Mouse (Mus musculus) forebrain, embryonic 10.5 days (tissue): ENCODE data around the gene Pim3. TPM values are rescaled to one million over a fixed set of nuclear protein-coding genes. Genes with fewer than 3 reads are reported as not detected.

Source experiments
- DNase-seq: peaks from one replicate; pipeline ENCODE4 v3.0.0-alpha.2; 2017; ENCODE audit warnings: low spot score; ENCODE audit errors: extremely low spot score
- H3K27ac ChIP-seq: fragments of 300-500 bp; sonication (generic); 2 replicates; pipeline ENCODE4 v1.5.1; 2016; ENCODE audit warnings: mild to moderate bottlenecking
- H3K27me3 ChIP-seq: fragments of 300-500 bp; sonication (generic); 2 replicates; pipeline ENCODE4 v1.6.1; 2016; ENCODE audit warnings: mild to moderate bottlenecking; ENCODE audit not compliant: poor library complexity, severe bottlenecking
- H3K36me3 ChIP-seq: fragments of 300-500 bp; sonication (generic); replicated peaks from 2 replicates; pipeline ENCODE4 v1.6.1; 2016; ENCODE audit warnings: mild to moderate bottlenecking, moderate library complexity
- H3K4me1 ChIP-seq: fragments of 300-500 bp; sonication (generic); 2 replicates; pipeline ENCODE4 v1.6.1; 2016
- H3K4me3 ChIP-seq: fragments of 300-500 bp; sonication (generic); 2 replicates; pipeline ENCODE4 v1.5.1; 2016; ENCODE audit warnings: mild to moderate bottlenecking, moderate library complexity
- H3K9me3 ChIP-seq: fragments of 300-500 bp; sonication (generic); 2 replicates; pipeline ENCODE4 v1.6.1; 2016; ENCODE audit warnings: mild to moderate bottlenecking, moderate library complexity
- WGBS: fragments of 180-500 bp; shearing (Covaris S2); methylation state at CpG from one replicate; pipeline ENCODE4 v1.1.7; 2016; 5-methylcytosine and 5-hydroxymethylcytosine counted together
- polyA plus RNA-seq: library from polyadenylated mRNA; unstranded; fragments of >200 nt; fragmentation: Nextera tagmentation; extraction: Ambion mirVana; gene quantifications from 2 replicates; pipeline ENCODE4 v1.2.1, GENCODE M21; 2016

Gene Pim3
- polyA plus RNA-seq, 1 experiment from 2014 or later = 40.3 TPM

GRCm38 (mm10) chr15:88841160-88841559 lies 20.8 kb upstream of the Pim3 start:
- Histone ChIP-seq H3K4me1 (peaks cover 45% of the 10 kb centered on the region), H3K9me3 (no peaks in the 10 kb centered on the region), H3K27ac (no peak overlapping the region), H3K36me3 (no peaks in the 10 kb centered on the region), H3K4me3 (no peak overlapping the region), H3K27me3 (no peaks in the 10 kb centered on the region)
- DNase-seq = no peak
- WGBS = 98% methylated on average over 2 of the region's 2 CpGs

- Histone ChIP-seq H3K9me3 (no peaks in the 10 kb centered on the region), H3K36me3 (no peaks in the 10 kb centered on the region), H3K27me3 (no peaks in the 10 kb centered on the region), H3K4me3 (no peak overlapping the region), H3K27ac (no peak overlapping the region), H3K4me1 (peaks cover 41% of the 10 kb centered on the region)
- 83% methylated on average over 3 of the region's 3 CpGs for WGBS
- no peak for DNase-seq
Observed at GRCm38 (mm10) chr15:88841580-88842299, 20.2 kb upstream of the Pim3 start.

- Histone ChIP-seq H3K4me1 (peaks cover 36% of the 10 kb centered on the region), H3K9me3 (no peaks in the 10 kb centered on the region), H3K27ac (no peak overlapping the region), H3K36me3 (no peaks in the 10 kb centered on the region), H3K4me3 (no peak overlapping the region), H3K27me3 (no peaks in the 10 kb centered on the region)
- DNase-seq = no peak
- WGBS = 79% methylated on average over 3 of the region's 3 CpGs
Observed at GRCm38 (mm10) chr15:88842300-88842673, 19.7 kb upstream of the Pim3 start.

- Histone ChIP-seq H3K9me3 (no peaks in the 10 kb centered on the region), H3K4me1 (peaks cover 26% of the 10 kb centered on the region), H3K36me3 (no peaks in the 10 kb centered on the region), H3K27ac (peak overlapping the region; percentile 16; the same call in 1 of the 2 replicates), H3K4me3 (no peak overlapping the region), H3K27me3 (no peaks in the 10 kb centered on the region)
- DNase-seq = no peak
- WGBS = 61% methylated on average over 8 of the region's 8 CpGs
Observed at GRCm38 (mm10) chr15:88843486-88844097, 18.4 kb upstream of the Pim3 start.

- Histone ChIP-seq H3K9me3 (no peaks in the 10 kb centered on the region), H3K4me3 (no peak overlapping the region), H3K27ac (no peak overlapping the region), H3K36me3 (no peaks in the 10 kb centered on the region), H3K27me3 (no peaks in the 10 kb centered on the region), H3K4me1 (peaks cover 13% of the 10 kb centered on the region)
- 94% methylated on average over 7 of the region's 7 CpGs for WGBS
- DNase-seq = no peak
Observed at GRCm38 (mm10) chr15:88844966-88845365, 17.0 kb upstream of the Pim3 start.

- Histone ChIP-seq H3K9me3 (no peaks in the 10 kb centered on the region), H3K4me3 (no peak overlapping the region), H3K27me3 (no peaks in the 10 kb centered on the region), H3K27ac (no peak overlapping the region), H3K4me1 (peaks cover 19% of the 10 kb centered on the region), H3K36me3 (no peaks in the 10 kb centered on the region)
- 97% methylated on average over 1 of the region's 1 CpGs for WGBS
- DNase-seq = no peak
Observed at GRCm38 (mm10) chr15:88848661-88849060, 13.3 kb upstream of the Pim3 start.

- H3K27me3 ChIP-seq = no peaks in the 10 kb centered on the region
- no peaks in the 10 kb centered on the region for H3K36me3 ChIP-seq
- peaks cover 24% of the 10 kb centered on the region for H3K4me1 ChIP-seq
- H3K27ac ChIP-seq = no peak overlapping the region
- H3K4me3 ChIP-seq = no peak overlapping the region
- 86% methylated on average over 2 of the region's 2 CpGs for WGBS
- DNase-seq = no peak
- no peaks in the 10 kb centered on the region for H3K9me3 ChIP-seq
Observed at GRCm38 (mm10) chr15:88849621-88850020, 12.4 kb upstream of the Pim3 start.

GRCm38 (mm10) chr15:88850146-88850826 lies 11.7 kb upstream of the Pim3 start:
- H3K36me3 ChIP-seq = no peaks in the 10 kb centered on the region
- H3K27ac ChIP-seq = peak overlapping the region; percentile 40; the same call in 1 of the 2 replicates
- peaks cover 31% of the 10 kb centered on the region for H3K4me1 ChIP-seq
- H3K27me3 ChIP-seq = no peaks in the 10 kb centered on the region
- 65% methylated on average over 10 of the region's 10 CpGs for WGBS
- no peak overlapping the region for H3K4me3 ChIP-seq
- DNase-seq = no peak
- no peaks in the 10 kb centered on the region for H3K9me3 ChIP-seq

- Histone ChIP-seq H3K27ac (peak overlapping the region; percentile 40; the same call in 1 of the 2 replicates), H3K4me1 (peaks cover 38% of the 10 kb centered on the region), H3K4me3 (no peak overlapping the region), H3K27me3 (no peaks in the 10 kb centered on the region), H3K9me3 (no peaks in the 10 kb centered on the region), H3K36me3 (no peaks in the 10 kb centered on the region)
- WGBS = 70% methylated on average over 3 of the region's 3 CpGs
- no peak for DNase-seq
Observed at GRCm38 (mm10) chr15:88851076-88851475, 10.9 kb upstream of the Pim3 start.

- Histone ChIP-seq H3K4me1 (peaks cover 38% of the 10 kb centered on the region), H3K27me3 (no peaks in the 10 kb centered on the region), H3K9me3 (no peaks in the 10 kb centered on the region), H3K27ac (peak overlapping the region; percentile 40; the same call in 1 of the 2 replicates), H3K4me3 (no peak overlapping the region), H3K36me3 (no peaks in the 10 kb centered on the region)
- DNase-seq = no peak
- 81% methylated on average over 10 of the region's 10 CpGs for WGBS
Observed at GRCm38 (mm10) chr15:88851507-88852149, 10.4 kb upstream of the Pim3 start.

- H3K4me1 ChIP-seq = peaks cover 38% of the 10 kb centered on the region
- H3K4me3 ChIP-seq = no peak overlapping the region
- no peaks in the 10 kb centered on the region for H3K9me3 ChIP-seq
- H3K27me3 ChIP-seq = no peaks in the 10 kb centered on the region
- H3K27ac ChIP-seq = no peak overlapping the region
- no peaks in the 10 kb centered on the region for H3K36me3 ChIP-seq
- DNase-seq = no peak
- 94% methylated on average over 9 of the region's 9 CpGs for WGBS
Observed at GRCm38 (mm10) chr15:88853106-88853505, 8.9 kb upstream of the Pim3 start.

- peak overlapping the region; percentile 71 for H3K27ac ChIP-seq
- H3K4me3 ChIP-seq = no peak overlapping the region
- H3K9me3 ChIP-seq = no peaks in the 10 kb centered on the region
- H3K36me3 ChIP-seq = no peaks in the 10 kb centered on the region
- WGBS = 68% methylated on average over 6 of the region's 6 CpGs
- DNase-seq = no peak
- no peaks in the 10 kb centered on the region for H3K27me3 ChIP-seq
- peaks cover 38% of the 10 kb centered on the region for H3K4me1 ChIP-seq
Observed at GRCm38 (mm10) chr15:88854119-88854968, 7.6 kb upstream of the Pim3 start.
